Mouse (Mus musculus) thymus, postnatal 36 days (tissue): ENCODE measurements around the gene Gmppa.

ENCODE experiments used
- DNase-seq, 2 experiments: peaks; one replicate each; pipeline ENCODE4 v3.0.0; 2022; ENCODE audit warnings: mixed read lengths in 2 of 2

The Gmppa gene

DNA sequence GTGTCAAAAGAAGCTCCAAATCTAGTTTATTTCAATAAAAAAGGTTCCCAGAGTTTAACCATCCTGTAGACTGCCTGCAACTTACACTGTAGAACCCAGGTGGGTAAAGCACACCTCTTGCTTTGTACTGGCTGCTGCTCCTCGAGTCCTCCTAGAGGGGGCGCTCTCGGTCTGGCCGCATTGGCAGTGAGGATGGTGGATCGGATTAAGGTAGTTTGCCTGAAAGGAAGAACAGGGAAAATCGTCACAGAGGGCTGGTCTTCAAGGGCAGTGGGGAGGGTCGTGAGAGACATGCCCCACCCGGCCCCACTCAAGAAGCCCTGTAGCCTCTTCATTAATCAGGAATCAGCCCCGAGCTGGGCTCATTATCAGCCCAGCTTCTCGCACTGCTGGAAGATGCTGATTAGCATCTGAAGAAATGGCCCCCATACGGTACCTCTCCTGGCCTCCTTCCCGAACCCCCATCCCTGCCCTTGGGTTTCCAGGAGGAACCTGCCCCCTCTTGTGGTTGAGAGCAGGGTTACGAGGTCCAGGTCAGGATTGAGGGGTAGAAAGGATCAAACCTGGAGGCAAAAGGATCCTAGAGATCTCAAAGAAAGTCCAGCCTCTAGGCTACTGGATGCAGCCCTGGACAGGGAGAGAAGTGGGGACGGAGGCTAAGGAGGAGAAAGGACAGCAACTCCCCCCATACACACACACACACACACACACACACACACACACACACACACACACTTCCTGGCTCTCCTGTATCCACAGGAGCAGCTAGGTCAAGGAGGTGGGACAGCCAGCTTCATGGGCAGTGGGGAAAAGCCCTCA is 21.2 kb downstream of the Gmppa start:
- DNase-seq, result no peak

GRCm38 (mm10) chr1:75457710-75458024 is 21.9 kb downstream of the Gmppa start:
- DNase-seq, result no peak

DNA sequence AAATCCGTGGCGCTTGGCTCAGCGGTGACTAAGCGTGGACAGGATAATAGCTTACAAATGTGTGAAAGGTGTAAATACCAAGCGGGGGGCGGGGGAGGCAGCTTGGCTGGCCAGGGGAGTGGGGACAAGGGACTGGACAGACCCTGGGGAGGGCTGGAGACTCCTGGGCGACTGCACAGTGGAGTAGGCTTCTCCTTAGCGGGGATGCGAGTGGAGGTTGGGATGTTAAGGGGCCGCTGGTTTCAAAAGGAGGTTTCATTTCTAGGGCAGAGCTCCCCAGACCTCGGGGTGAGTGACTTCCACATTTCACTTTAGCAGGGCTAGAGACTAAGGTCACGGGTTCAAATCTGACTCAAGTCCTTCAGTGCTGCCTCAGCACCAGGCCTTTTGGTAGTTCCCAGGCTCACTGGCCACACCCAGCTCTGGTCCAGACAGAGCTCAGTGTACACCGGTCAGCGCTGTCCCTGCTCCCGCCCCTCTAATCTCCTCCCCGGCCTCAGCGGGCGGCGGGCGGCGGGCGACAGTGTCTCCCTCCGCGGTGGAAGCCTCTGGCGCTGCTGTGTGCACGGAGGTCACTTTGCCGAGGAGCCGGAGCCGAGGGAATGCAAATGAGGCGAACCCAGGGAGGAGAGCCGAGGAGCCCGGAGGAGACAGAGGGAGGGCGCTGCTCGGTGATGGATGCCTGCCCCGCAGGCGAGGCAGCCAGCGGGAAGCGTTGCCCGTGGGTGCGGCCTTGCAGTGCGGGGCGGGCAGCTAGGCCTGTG is 22.5 kb downstream of the Gmppa start:
- no peak for DNase-seq

DNA sequence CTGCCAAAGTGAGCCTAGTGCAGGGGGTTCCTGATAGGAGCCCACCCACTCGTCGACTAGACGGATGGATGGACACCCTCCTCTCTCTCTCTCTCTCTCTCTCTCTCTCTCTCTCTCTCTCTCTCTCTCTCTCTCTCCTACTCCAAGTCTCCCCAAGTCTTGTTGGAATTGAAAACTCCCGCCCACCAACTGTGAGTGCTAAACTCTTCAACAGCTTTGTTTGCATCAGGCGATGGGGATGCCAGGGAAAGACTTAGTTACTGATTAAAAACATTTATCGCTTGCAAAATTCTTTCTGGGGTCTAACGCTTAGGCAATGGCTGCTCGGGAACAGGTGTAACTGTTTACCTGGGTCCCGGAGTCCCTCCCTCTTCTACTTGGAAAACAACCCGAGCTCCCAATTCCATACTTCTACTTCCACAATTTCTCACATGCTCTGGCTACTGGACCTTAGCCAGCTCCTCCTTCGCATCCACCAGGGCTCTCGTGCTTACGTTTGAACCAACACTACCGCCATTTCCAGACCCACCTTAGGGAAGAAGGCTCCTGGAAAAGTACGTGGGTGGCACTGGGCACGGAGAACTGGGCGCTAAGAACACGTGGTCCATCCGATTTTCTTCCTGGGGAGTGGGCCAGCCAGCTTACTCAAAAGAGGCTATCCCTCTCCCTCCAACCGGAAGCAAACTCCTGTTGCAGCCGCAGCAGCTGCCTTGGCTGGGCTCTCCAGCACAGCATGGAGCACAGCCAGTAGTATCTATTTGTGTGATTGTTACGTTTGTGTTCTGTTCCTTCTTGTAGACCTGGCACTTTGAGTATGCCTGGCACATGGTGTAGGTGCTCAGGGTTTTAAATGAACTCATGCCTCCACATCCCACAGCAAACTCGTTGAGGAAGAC is 23.3 kb downstream of the Gmppa start:
- no peak for DNase-seq

- DNase-seq, result no peak
These were observed 24.6 kb downstream of the Gmppa start for GRCm38 (mm10) chr1:75460297-75460696.

- no peak for DNase-seq
These were observed 26.9 kb downstream of the Gmppa start for GRCm38 (mm10) chr1:75462636-75463035.

DNA sequence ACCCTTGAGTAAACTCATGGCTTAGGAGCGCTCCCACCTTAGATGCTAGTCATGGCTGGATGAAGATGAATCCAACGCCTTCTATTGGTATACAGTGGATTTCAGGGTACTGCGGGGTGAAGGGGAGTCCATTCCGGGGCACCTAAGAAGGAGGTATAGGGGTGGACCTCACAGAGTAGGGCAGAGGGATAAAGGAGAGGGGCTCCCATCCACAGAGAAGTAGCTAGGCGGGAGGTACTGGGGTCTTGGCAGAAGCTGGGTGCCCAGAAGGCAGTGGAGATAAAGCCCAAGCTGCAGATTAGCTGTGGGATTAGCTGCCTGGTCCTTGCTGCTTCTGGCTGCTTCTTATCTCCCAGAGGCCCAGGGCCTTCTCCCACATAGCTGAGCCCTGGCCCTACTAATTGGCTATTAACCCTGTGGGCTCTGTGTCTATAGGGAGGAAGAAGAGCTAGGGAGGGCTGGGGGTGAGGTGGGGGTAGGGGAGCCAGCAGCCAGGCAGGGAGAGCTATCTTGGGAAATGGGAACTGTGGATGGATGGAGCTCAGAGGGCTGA is 28.0 kb downstream of the Gmppa start:
- DNase-seq, result no peak

GRCm38 (mm10) chr1:75467215-75467927 is 31.6 kb downstream of the Gmppa start:
- DNase-seq, result peak; percentile 56 to 58

- no peak for DNase-seq
These were observed 33.6 kb downstream of the Gmppa start for GRCm38 (mm10) chr1:75469287-75469825.

- no peak for DNase-seq
These were observed 40.7 kb downstream of the Gmppa start for GRCm38 (mm10) chr1:75476441-75476840.

GRCm38 (mm10) chr1:75477264-75477965 is 41.7 kb downstream of the Gmppa start:
- DNase-seq, result peak; percentile 76 to 80

DNA sequence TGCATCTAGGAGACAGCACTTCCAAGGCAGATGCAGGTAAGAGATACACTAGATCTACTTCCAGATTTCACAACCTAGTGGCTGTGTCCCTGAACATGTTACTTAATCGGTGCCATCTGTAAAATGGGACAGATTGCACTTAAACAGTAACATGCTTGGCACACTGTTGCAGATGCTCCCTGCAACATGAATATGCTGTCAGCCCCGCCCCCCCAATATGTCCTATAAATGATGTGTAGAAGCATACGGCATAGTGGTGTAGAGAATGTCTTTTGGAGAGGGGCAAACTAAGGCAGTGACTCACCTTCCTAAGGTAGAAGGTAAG is 42.2 kb downstream of the Gmppa start:
- DNase-seq, result no peak

GRCm38 (mm10) chr1:75478497-75478896 is 42.8 kb downstream of the Gmppa start:
- no peak for DNase-seq

GRCm38 (mm10) chr1:75478916-75479634 is 43.3 kb downstream of the Gmppa start, which contains the start of the genes Chpf and Tmem198:
TSS of gene Chpf (minus strand) at chr1:75479307.
TSS of gene Tmem198 (plus strand) at chr1:75479532.
- DNase-seq, result peak; percentile 97

GRCm38 (mm10) chr1:75479635-75479989 is 43.9 kb downstream of the Gmppa start:
- no peak for DNase-seq

DNA sequence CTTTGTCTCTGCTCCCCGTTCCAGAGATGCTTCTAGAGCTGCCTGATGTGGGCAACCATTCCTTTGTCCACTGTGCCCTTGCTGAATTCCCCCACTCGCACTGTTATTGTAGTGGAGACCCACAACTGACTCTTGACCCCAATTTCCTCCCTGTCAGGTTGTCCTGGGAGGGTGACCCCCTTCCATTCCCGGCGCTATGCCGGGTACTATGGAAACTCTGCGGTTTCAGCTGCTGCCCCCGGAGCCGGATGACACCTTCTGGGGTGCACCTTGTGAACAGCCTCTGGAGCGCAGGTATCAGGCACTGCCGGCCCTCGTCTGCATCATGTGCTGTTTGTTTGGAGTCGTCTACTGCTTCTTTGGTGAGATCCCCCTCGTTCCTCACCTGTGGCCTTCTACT is 44.3 kb downstream of the Gmppa start:
- no peak for DNase-seq

DNA sequence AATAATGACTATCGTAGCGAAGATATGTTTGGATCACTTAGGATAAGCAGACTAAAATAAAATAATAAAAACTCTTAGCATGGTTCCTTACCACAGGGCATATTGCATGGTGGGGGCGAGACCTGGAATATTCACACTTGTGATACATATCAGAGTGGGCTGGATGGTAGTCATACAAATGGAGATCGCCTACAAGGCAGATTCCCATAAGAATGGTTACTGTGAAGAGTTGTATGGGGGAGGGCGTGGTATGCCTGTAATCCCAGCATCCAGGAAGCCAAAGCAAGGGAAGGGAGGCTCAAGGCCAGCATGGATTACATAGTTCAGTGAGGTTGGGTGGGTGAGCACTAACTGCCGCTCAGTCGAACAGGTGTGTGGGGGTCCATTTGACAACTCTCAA is 45.0 kb downstream of the Gmppa start:
- DNase-seq, result no peak

DNA sequence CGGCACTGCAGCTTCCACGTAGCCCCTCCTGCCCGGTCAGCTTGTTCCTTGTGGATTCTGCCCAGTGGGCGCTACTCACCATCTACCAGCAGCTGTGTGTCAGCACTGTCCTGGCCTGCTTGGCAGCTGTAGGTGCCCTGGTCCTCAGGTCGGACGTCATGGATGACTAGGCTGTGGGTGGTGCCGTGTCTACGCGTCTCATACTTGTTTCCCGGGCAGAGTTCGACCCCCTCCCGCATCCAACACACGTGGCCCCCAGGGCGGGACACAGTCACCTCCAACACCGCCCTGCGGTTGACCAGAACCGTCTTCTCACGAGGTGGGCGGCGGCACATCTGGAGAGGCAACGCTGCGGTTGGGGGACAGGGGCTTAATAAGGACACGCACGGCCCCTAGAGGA is 50.8 kb downstream of the Gmppa start:
- DNase-seq, result no peak

DNA sequence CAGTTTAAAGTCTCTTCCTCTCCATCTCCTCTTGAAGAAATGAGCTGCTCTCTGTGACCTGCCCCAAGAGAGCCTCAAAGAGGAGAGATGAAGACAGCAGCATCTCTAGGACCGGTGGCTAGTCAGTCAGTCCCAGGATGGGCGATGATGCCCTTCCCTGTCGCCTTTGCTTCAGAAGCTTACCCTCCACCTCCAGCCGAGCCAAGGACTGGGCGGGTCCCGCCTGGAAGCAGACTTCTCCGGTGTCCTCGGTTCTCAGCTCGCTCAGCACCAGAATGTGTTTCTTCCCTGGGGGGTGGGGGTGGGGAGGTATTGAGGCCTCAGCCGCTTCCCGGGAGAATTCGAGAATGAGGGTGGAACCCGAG is 51.3 kb downstream of the Gmppa start:
- DNase-seq, result no peak

GRCm38 (mm10) chr1:75487405-75488161 is 51.9 kb downstream of the Gmppa start:
- peak; percentile 70 to 74 for DNase-seq
